Mouse (Mus musculus) C2C12 (cell line): ENCODE data around the gene Dnmt3l.

ENCODE experiments used
- CEBPB ChIP-seq: IDR thresholded peaks from one replicate; pipeline ENCODE4 v1.6.1; 2011; ENCODE audit warnings: low read depth, mild to moderate bottlenecking, control low read depth, moderate library complexity
- CTCF ChIP-seq: IDR thresholded peaks from one replicate; pipeline ENCODE4 v1.5.1; 2011; ENCODE audit not compliant: control insufficient read depth, insufficient read depth, insufficient read length
- MYOD1 ChIP-seq: IDR thresholded peaks from one replicate; pipeline ENCODE4 v1.6.1; 2011; ENCODE audit warnings: low read depth; ENCODE audit not compliant: control insufficient read depth, insufficient read length

DNA sequence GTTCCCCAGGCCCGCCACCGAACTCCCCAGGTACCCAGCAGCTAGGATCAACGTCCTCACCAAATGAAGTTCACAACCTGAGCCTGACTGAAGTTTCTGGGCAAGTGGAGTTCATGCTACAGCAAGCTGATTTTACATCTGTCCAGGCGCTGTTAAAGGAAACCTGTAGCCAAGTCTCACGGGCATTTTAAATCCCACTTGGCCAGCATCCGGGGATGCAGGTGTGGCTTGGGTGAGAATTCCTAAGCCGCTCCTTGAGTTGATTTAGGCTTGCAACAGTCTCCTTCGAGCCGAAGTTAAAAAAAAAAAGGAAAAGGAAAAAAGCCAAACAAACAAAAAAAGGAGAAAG lies 31.8 kb upstream of the Dnmt3l start, which contains the start of gene Pfkl:
- TF ChIP-seq CTCF: no peak
- no peak for TF ChIP-seq MYOD1
- TF ChIP-seq CEBPB: no peak
